ENCODE assay signal across 8 mouse cellular contexts in genomic region chr19:42017399-42018247, GRCm38 (mm10). TPM values are rescaled to one million over a fixed set of nuclear protein-coding genes. Genes with fewer than 3 reads are reported as not detected.
DNase-seq lines count a peak whose midpoint lies in the region; ATAC-seq and TF ChIP-seq lines count a peak whose summit lies in the region.

No protein-coding gene starts in this region.

- H3K27me3 ChIP-seq in embryonic facial prominence, embryonic 11.5 days (ENCODE audit: control insufficient read depth, insufficient read depth, low read length): no peaks in the 10 kb centered on the region
- no peaks in the 10 kb centered on the region for H3K27me3 ChIP-seq in heart, embryonic 12.5 days (replicated peaks)
- no peaks in the 10 kb centered on the region for H3K27me3 ChIP-seq in liver, postnatal 0 days (ENCODE audit: insufficient read depth, low read length)

- no peak overlapping the region for H3K4me2 ChIP-seq in embryonic facial prominence, embryonic 11.5 days (ENCODE audit: low read depth, low read length)
- H3K4me2 ChIP-seq in heart, embryonic 12.5 days: no peak overlapping the region
- H3K4me2 ChIP-seq in liver, postnatal 0 days (ENCODE audit: low read depth, low read length): no peak overlapping the region

- no peak overlapping the region for H3K9ac ChIP-seq in embryonic facial prominence, embryonic 11.5 days (replicated peaks; ENCODE audit: low read length)
- 0 out of 2 replicates have a peak overlapping the region, but pooled peaks have one; percentile 26 for H3K9ac ChIP-seq in heart, embryonic 12.5 days
- H3K9ac ChIP-seq in liver, postnatal 0 days (replicated peaks): no peak overlapping the region

- WGBS in embryonic facial prominence, embryonic 11.5 days: 70% methylated on average over 8 of the region's 8 CpGs
- WGBS in heart, embryonic 12.5 days: 46% methylated on average over 8 of the region's 8 CpGs
- 51% methylated on average over 8 of the region's 8 CpGs for whole genome bisulfite sequencing in liver, postnatal 0 days (ENCODE audit: insufficient replicate concordance)

- no peak for TF ChIP-seq CTCF in liver, postnatal 0 days (IDR thresholded peaks at IDR 0.05; ENCODE audit: low read depth)

- no peak for TF ChIP-seq EP300 in liver, postnatal 0 days (IDR thresholded peaks at IDR 0.05; ENCODE audit: low read depth)

- H3K36me3 ChIP-seq in embryonic facial prominence, embryonic 11.5 days (replicated peaks; ENCODE audit: control insufficient read depth, insufficient read depth, low read depth, low read length): no peaks in the 10 kb centered on the region
- no peaks in the 10 kb centered on the region for H3K36me3 ChIP-seq in heart, embryonic 12.5 days
- no peaks in the 10 kb centered on the region for H3K36me3 ChIP-seq in liver, postnatal 0 days (replicated peaks; ENCODE audit: insufficient read depth, low read length)

- H3K4me3 ChIP-seq in embryonic facial prominence, embryonic 11.5 days (ENCODE audit: low read depth, low read length): no peak overlapping the region
- H3K4me3 ChIP-seq in heart, embryonic 12.5 days: no peak overlapping the region
- H3K4me3 ChIP-seq in liver, postnatal 0 days (ENCODE audit: low read depth, low read length): no peak overlapping the region

- H3K4me1 ChIP-seq in embryonic facial prominence, embryonic 11.5 days (ENCODE audit: control insufficient read depth, insufficient read depth, low read length): peaks cover 4% of the 10 kb centered on the region; the same call in 1 of the 2 replicates
- H3K4me1 ChIP-seq in heart, embryonic 12.5 days (replicated peaks): peaks cover 58% of the 10 kb centered on the region
- H3K4me1 ChIP-seq in liver, postnatal 0 days (ENCODE audit: insufficient read depth): peaks cover 22% of the 10 kb centered on the region

- H3K9me3 ChIP-seq in embryonic facial prominence, embryonic 11.5 days (replicated peaks; ENCODE audit: control insufficient read depth, low read length): no peaks in the 10 kb centered on the region
- no peaks in the 10 kb centered on the region for H3K9me3 ChIP-seq in heart, embryonic 12.5 days (replicated peaks)
- no peaks in the 10 kb centered on the region for H3K9me3 ChIP-seq in liver, postnatal 0 days (ENCODE audit: low read length)

- ATAC-seq in embryonic facial prominence, embryonic 11.5 days (replicated peaks; ENCODE audit: insufficient number of reproducible peaks, low FRiP score, low TSS enrichment, low read depth): no peak
- ATAC-seq in heart, embryonic 12.5 days (ENCODE audit: insufficient number of reproducible peaks, low FRiP score): no peak
- peak; percentile 59 for ATAC-seq in liver, postnatal 0 days

- peak; percentile 75 for DNase-seq in right cerebral cortex, adult 18-20 months
- DNase-seq in right cerebral cortex, postnatal 4 days: no peak
- DNase-seq in embryonic facial prominence, embryonic 11.5 days (ENCODE audit: low spot score): peak; percentile 53
- DNase-seq in layer of hippocampus, adult 18-20 months (ENCODE audit: low spot score in 2 of 2): peak; percentile 50 to 76
- no peak for DNase-seq in liver, postnatal 0 days
- peak; percentile 32 for DNase-seq in retina, embryonic 14.5 days (ENCODE audit: low spot score)
- no peak for DNase-seq in spleen, postnatal 36 days (ENCODE audit: low spot score in 2 of 2)

- no peak overlapping the region for H3K27ac ChIP-seq in embryonic facial prominence, embryonic 11.5 days (replicated peaks; ENCODE audit: low read depth, low read length)
- peak overlapping the region; percentile 85 for H3K27ac ChIP-seq in heart, embryonic 12.5 days (ENCODE audit: poor library complexity, severe bottlenecking)
- peak overlapping the region; percentile 71 for H3K27ac ChIP-seq in liver, postnatal 0 days (ENCODE audit: low read depth)

RNA-seq across cellular contexts. Expression of gene Ankrd2, which starts 18.2 kb away (rescaled TPM):
- not detected in 2 replicates for polyA plus RNA-seq in embryonic facial prominence, embryonic 11.5 days (2014; fragmentation: Nextera tagmentation; extraction: Ambion mirVana)
- not detected in 2 replicates for polyA plus RNA-seq in heart, embryonic 12.5 days (2016; fragmentation: Nextera tagmentation; extraction: Ambion mirVana)
- under 1 TPM in 1 of 2 experiments, not detected in 1; 0.30 TPM for total RNA-seq in layer of hippocampus, adult 18-20 months (2021)
- 0.22 and 1.1 TPM in 2 replicates for polyA plus RNA-seq in liver, postnatal 0 days (2015; fragmentation: Nextera tagmentation; extraction: Ambion mirVana)

RNA-seq across cellular contexts. Expression of gene Hoga1, which starts 27.8 kb away (rescaled TPM):
- 1.1 and 1.2 TPM in 2 replicates for polyA plus RNA-seq in embryonic facial prominence, embryonic 11.5 days (2014; fragmentation: Nextera tagmentation; extraction: Ambion mirVana)
- 0.69 and 1.0 TPM in 2 replicates for polyA plus RNA-seq in heart, embryonic 12.5 days (2016; fragmentation: Nextera tagmentation; extraction: Ambion mirVana)
- total RNA-seq in layer of hippocampus, adult 18-20 months (2021): 1 to 10 TPM; 8.7 to 9.4 TPM
- polyA plus RNA-seq in liver, postnatal 0 days (2015; fragmentation: Nextera tagmentation; extraction: Ambion mirVana): 183 and 190 TPM in 2 replicates

RNA-seq across cellular contexts. Expression of gene 4933411K16Rik, which starts 34.4 kb away (rescaled TPM):
- polyA plus RNA-seq in embryonic facial prominence, embryonic 11.5 days (2014; fragmentation: Nextera tagmentation; extraction: Ambion mirVana): not detected in 2 replicates
- polyA plus RNA-seq in heart, embryonic 12.5 days (2016; fragmentation: Nextera tagmentation; extraction: Ambion mirVana): not detected in 2 replicates
- 1 to 10 TPM; 1.6 to 2.1 TPM for total RNA-seq in layer of hippocampus, adult 18-20 months (2021)
- polyA plus RNA-seq in liver, postnatal 0 days (2015; fragmentation: Nextera tagmentation; extraction: Ambion mirVana): 0.18 and 0.40 TPM in 2 replicates

RNA-seq across cellular contexts. Expression of gene Ubtd1, which starts 36.1 kb away (rescaled TPM):
- polyA plus RNA-seq in embryonic facial prominence, embryonic 11.5 days (2014; fragmentation: Nextera tagmentation; extraction: Ambion mirVana): 7.1 and 8.8 TPM in 2 replicates
- polyA plus RNA-seq in heart, embryonic 12.5 days (2016; fragmentation: Nextera tagmentation; extraction: Ambion mirVana): 13.8 and 16.1 TPM in 2 replicates
- 10 to 100 TPM; 13.4 to 14.6 TPM for total RNA-seq in layer of hippocampus, adult 18-20 months (2021)
- 6.9 and 9.0 TPM in 2 replicates for polyA plus RNA-seq in liver, postnatal 0 days (2015; fragmentation: Nextera tagmentation; extraction: Ambion mirVana)

RNA-seq across cellular contexts. Expression of gene Mms19, which starts 36.7 kb away (rescaled TPM):
- polyA plus RNA-seq in embryonic facial prominence, embryonic 11.5 days (2014; fragmentation: Nextera tagmentation; extraction: Ambion mirVana): 37.8 and 39.1 TPM in 2 replicates
- polyA plus RNA-seq in heart, embryonic 12.5 days (2016; fragmentation: Nextera tagmentation; extraction: Ambion mirVana): 21.6 and 26.3 TPM in 2 replicates
- total RNA-seq in layer of hippocampus, adult 18-20 months (2021): 10 to 100 TPM; 28.7 to 34.6 TPM
- 7.3 and 9.2 TPM in 2 replicates for polyA plus RNA-seq in liver, postnatal 0 days (2015; fragmentation: Nextera tagmentation; extraction: Ambion mirVana)

Comparison
In these comparisons a context has a peak if more than half of its experiments do, and no peak if none do; other contexts are left out.
1. DNase-seq: peak in right cerebral cortex, adult 18-20 months (single experiment), embryonic facial prominence, embryonic 11.5 days (single experiment), layer of hippocampus, adult 18-20 months (2 of 2) and retina, embryonic 14.5 days (single experiment); none in right cerebral cortex, postnatal 4 days (single experiment), liver, postnatal 0 days (single experiment) and spleen, postnatal 36 days (0 of 2).
2. RNA of gene Hoga1, which starts 27.8 kb away (polyA plus RNA-seq): 183 to 190 TPM in liver, postnatal 0 days; 1.1 to 1.2 TPM in embryonic facial prominence, embryonic 11.5 days and 0.69 to 1.0 TPM in heart, embryonic 12.5 days; every median in the first group is over 10 times any median in the second.